Mouse (Mus musculus) neural tube, embryonic 15.5 days (tissue): ENCODE measurements around the gene Bcl9. TPM values are rescaled to one million over a fixed set of nuclear protein-coding genes. Genes with fewer than 3 reads are reported as not detected.

Source experiments
- ATAC-seq: fragments of 200-750 bp; cut with Nextera tagmentation; 2 replicates; pipeline ENCODE4 v1.8.0; 2017; ENCODE audit warnings: mild to moderate bottlenecking, moderate TSS enrichment, moderate library complexity; ENCODE audit not compliant: low FRiP score
- H3K27ac ChIP-seq: fragments of 300-500 bp; sonication (generic); replicated peaks from 2 replicates; pipeline ENCODE4 v1.5.1; 2015; ENCODE audit warnings: mild to moderate bottlenecking, inconsistent platforms
- H3K27me3 ChIP-seq: fragments of 300-500 bp; sonication (generic); replicated peaks from 2 replicates; pipeline ENCODE4 v1.6.1; 2015; ENCODE audit warnings: inconsistent platforms
- H3K36me3 ChIP-seq: fragments of 300-500 bp; sonication (generic); 2 replicates; pipeline ENCODE4 v1.6.1; 2015; ENCODE audit warnings: inconsistent platforms
- H3K4me1 ChIP-seq: fragments of 300-500 bp; sonication (generic); 2 replicates; pipeline ENCODE4 v1.6.1; 2015; ENCODE audit warnings: inconsistent platforms
- H3K4me2 ChIP-seq: fragments of 300-500 bp; sonication (generic); 2 replicates; pipeline ENCODE4 v1.6.1; 2015; ENCODE audit warnings: inconsistent platforms, mild to moderate bottlenecking, moderate library complexity
- H3K4me3 ChIP-seq: fragments of 300-500 bp; sonication (generic); replicated peaks from 2 replicates; pipeline ENCODE4 v1.5.1; 2015; ENCODE audit warnings: mild to moderate bottlenecking, inconsistent platforms
- H3K9ac ChIP-seq: fragments of 300-500 bp; sonication (generic); replicated peaks from 2 replicates; pipeline ENCODE4 v1.6.1; 2015; ENCODE audit warnings: mild to moderate bottlenecking, inconsistent platforms
- H3K9me3 ChIP-seq: fragments of 300-500 bp; sonication (generic); replicated peaks from 2 replicates; pipeline ENCODE4 v1.6.1; 2016; ENCODE audit warnings: inconsistent platforms
- WGBS: fragments of 180-500 bp; shearing (Covaris S2); methylation state at CpG from one replicate; pipeline ENCODE4 v1.1.7; 2015; ENCODE audit warnings: mixed read lengths; 5-methylcytosine and 5-hydroxymethylcytosine counted together
- polyA plus RNA-seq: library from polyadenylated mRNA; unstranded; fragments of >200 nt; fragmentation: Nextera tagmentation; extraction: Ambion mirVana; gene quantifications from 2 replicates; pipeline ENCODE4 v1.2.1, GENCODE M21; 2015

Gene Bcl9
- polyA plus RNA-seq, 1 experiment from 2014 or later = 64.6 TPM

GRCm38 (mm10) chr3:97253823-97254600 lies 43.7 kb downstream of the Bcl9 start:
- Histone ChIP-seq H3K4me1 (peaks cover 26% of the 10 kb centered on the region), H3K4me3 (no peak overlapping the region), H3K9me3 (no peaks in the 10 kb centered on the region), H3K27me3 (no peaks in the 10 kb centered on the region), H3K9ac (no peak overlapping the region), H3K27ac (no peak overlapping the region), H3K36me3 (no peaks in the 10 kb centered on the region), H3K4me2 (no peak overlapping the region)
- ATAC-seq = no peak
- WGBS = 28% methylated on average over 9 of the region's 9 CpGs

- no peak overlapping the region for H3K9ac ChIP-seq
- no peaks in the 10 kb centered on the region for H3K9me3 ChIP-seq
- no peak overlapping the region for H3K27ac ChIP-seq
- no peak for ATAC-seq
- H3K4me2 ChIP-seq = no peak overlapping the region
- no peak overlapping the region for H3K4me3 ChIP-seq
- no peaks in the 10 kb centered on the region for H3K27me3 ChIP-seq
- H3K4me1 ChIP-seq = peaks cover 26% of the 10 kb centered on the region
- no peaks in the 10 kb centered on the region for H3K36me3 ChIP-seq
- 77% methylated on average over 6 of the region's 6 CpGs for WGBS
These were observed 44.8 kb downstream of the Bcl9 start for GRCm38 (mm10) chr3:97252896-97253295.

- Histone ChIP-seq H3K4me3 (no peak overlapping the region), H3K4me1 (peaks cover 23% of the 10 kb centered on the region), H3K27ac (0 out of 2 replicates have a peak overlapping the region, but pooled peaks have one; percentile 8), H3K36me3 (no peaks in the 10 kb centered on the region), H3K27me3 (no peaks in the 10 kb centered on the region), H3K4me2 (no peak overlapping the region), H3K9me3 (no peaks in the 10 kb centered on the region), H3K9ac (no peak overlapping the region)
- ATAC-seq = no peak
- WGBS = 19% methylated on average over 10 of the region's 10 CpGs
These were observed 55.0 kb downstream of the Bcl9 start for GRCm38 (mm10) chr3:97242629-97243167.

- no peaks in the 10 kb centered on the region for H3K36me3 ChIP-seq
- no peak overlapping the region for H3K4me3 ChIP-seq
- no peak overlapping the region for H3K27ac ChIP-seq
- no peak for ATAC-seq
- H3K9me3 ChIP-seq = no peaks in the 10 kb centered on the region
- no peak overlapping the region for H3K9ac ChIP-seq
- no peaks in the 10 kb centered on the region for H3K27me3 ChIP-seq
- WGBS = 29% methylated on average over 6 of the region's 6 CpGs
- H3K4me2 ChIP-seq = no peak overlapping the region
- H3K4me1 ChIP-seq = peaks cover 23% of the 10 kb centered on the region
These were observed 55.9 kb downstream of the Bcl9 start for GRCm38 (mm10) chr3:97241826-97242225.

GRCm38 (mm10) chr3:97239793-97240192 lies 57.9 kb downstream of the Bcl9 start:
- no peak overlapping the region for H3K9ac ChIP-seq
- H3K9me3 ChIP-seq = no peaks in the 10 kb centered on the region
- H3K36me3 ChIP-seq = no peaks in the 10 kb centered on the region
- 92% methylated on average over 6 of the region's 6 CpGs for WGBS
- no peak overlapping the region for H3K4me2 ChIP-seq
- ATAC-seq = no peak
- peaks cover 21% of the 10 kb centered on the region for H3K4me1 ChIP-seq
- no peak overlapping the region for H3K27ac ChIP-seq
- H3K4me3 ChIP-seq = no peak overlapping the region
- no peaks in the 10 kb centered on the region for H3K27me3 ChIP-seq

GRCm38 (mm10) chr3:97239316-97239715 lies 58.4 kb downstream of the Bcl9 start:
- H3K27me3 ChIP-seq = no peaks in the 10 kb centered on the region
- no peak overlapping the region for H3K27ac ChIP-seq
- H3K4me2 ChIP-seq = no peak overlapping the region
- H3K9ac ChIP-seq = no peak overlapping the region
- no peaks in the 10 kb centered on the region for H3K9me3 ChIP-seq
- no peaks in the 10 kb centered on the region for H3K36me3 ChIP-seq
- no peak overlapping the region for H3K4me3 ChIP-seq
- ATAC-seq = no peak
- WGBS = 94% methylated on average over 5 of the region's 5 CpGs
- peaks cover 17% of the 10 kb centered on the region for H3K4me1 ChIP-seq

GRCm38 (mm10) chr3:97238521-97238920 lies 59.2 kb downstream of the Bcl9 start:
- Histone ChIP-seq H3K36me3 (no peaks in the 10 kb centered on the region), H3K27me3 (no peaks in the 10 kb centered on the region), H3K9me3 (no peaks in the 10 kb centered on the region), H3K9ac (no peak overlapping the region), H3K4me2 (no peak overlapping the region), H3K4me3 (no peak overlapping the region), H3K27ac (no peak overlapping the region), H3K4me1 (peaks cover 9% of the 10 kb centered on the region)
- ATAC-seq = no peak
- 83% methylated on average over 2 of the region's 2 CpGs for WGBS

GRCm38 (mm10) chr3:97237403-97237802 lies 60.3 kb downstream of the Bcl9 start:
- Histone ChIP-seq H3K9me3 (no peaks in the 10 kb centered on the region), H3K9ac (no peak overlapping the region), H3K4me2 (no peak overlapping the region), H3K36me3 (no peaks in the 10 kb centered on the region), H3K27me3 (no peaks in the 10 kb centered on the region), H3K27ac (no peak overlapping the region), H3K4me1 (no peaks in the 10 kb centered on the region; the same call in 1 of the 2 replicates), H3K4me3 (no peak overlapping the region)
- WGBS = 98% methylated on average over 2 of the region's 2 CpGs
- ATAC-seq = no peak

- no peak overlapping the region for H3K27ac ChIP-seq
- no peak overlapping the region for H3K9ac ChIP-seq
- H3K9me3 ChIP-seq = no peaks in the 10 kb centered on the region
- no peak overlapping the region for H3K4me3 ChIP-seq
- ATAC-seq = 0 out of 2 replicates have a peak, but pooled peaks have one; percentile 14
- no peaks in the 10 kb centered on the region for H3K27me3 ChIP-seq
- H3K36me3 ChIP-seq = no peaks in the 10 kb centered on the region
- H3K4me1 ChIP-seq = no peaks in the 10 kb centered on the region
- WGBS = 88% methylated on average over 14 of the region's 14 CpGs
- H3K4me2 ChIP-seq = no peak overlapping the region
These were observed 62.9 kb downstream of the Bcl9 start for GRCm38 (mm10) chr3:97234797-97235196.

GRCm38 (mm10) chr3:97232328-97232727 lies 65.4 kb downstream of the Bcl9 start:
- 85% methylated on average over 3 of the region's 3 CpGs for WGBS
- ATAC-seq = no peak
- H3K9me3 ChIP-seq = no peaks in the 10 kb centered on the region
- H3K4me3 ChIP-seq = no peak overlapping the region
- no peak overlapping the region for H3K4me2 ChIP-seq
- H3K9ac ChIP-seq = no peak overlapping the region
- no peaks in the 10 kb centered on the region for H3K27me3 ChIP-seq
- H3K4me1 ChIP-seq = peaks cover 11% of the 10 kb centered on the region
- H3K27ac ChIP-seq = no peak overlapping the region
- H3K36me3 ChIP-seq = no peaks in the 10 kb centered on the region

GRCm38 (mm10) chr3:97231857-97232256 lies 65.9 kb downstream of the Bcl9 start:
- WGBS = 89% methylated on average over 9 of the region's 9 CpGs
- H3K4me1 ChIP-seq = peaks cover 11% of the 10 kb centered on the region

GRCm38 (mm10) chr3:97230631-97231404 lies 66.9 kb downstream of the Bcl9 start:
- WGBS = 98% methylated on average over 5 of the region's 5 CpGs
- H3K4me3 ChIP-seq = no peak overlapping the region
- H3K36me3 ChIP-seq = no peaks in the 10 kb centered on the region
- no peak overlapping the region for H3K9ac ChIP-seq
- no peak for ATAC-seq
- H3K9me3 ChIP-seq = no peaks in the 10 kb centered on the region
- no peaks in the 10 kb centered on the region for H3K27me3 ChIP-seq
- H3K4me2 ChIP-seq = no peak overlapping the region
- no peak overlapping the region for H3K27ac ChIP-seq
- H3K4me1 ChIP-seq = peaks cover 20% of the 10 kb centered on the region

More at GRCm38 (mm10) chr3:97231857-97232256, 65.9 kb downstream of the Bcl9 start:
- Histone ChIP-seq H3K9me3 (no peaks in the 10 kb centered on the region), H3K4me3 (no peak overlapping the region), H3K27ac (no peak overlapping the region), H3K4me2 (no peak overlapping the region), H3K36me3 (no peaks in the 10 kb centered on the region), H3K9ac (no peak overlapping the region), H3K27me3 (no peaks in the 10 kb centered on the region)
- no peak for ATAC-seq
